Mouse (Mus musculus) hindbrain, postnatal 0 days (tissue): ENCODE data around the gene Slc22a27. TPM values are rescaled to one million over a fixed set of nuclear protein-coding genes. Genes with fewer than 3 reads are reported as not detected.

ENCODE experiments used
- ATAC-seq: fragments of 200-750 bp; cut with Nextera tagmentation; 2 replicates; pipeline ENCODE4 v1.8.0; 2017; ENCODE audit warnings: mild to moderate bottlenecking, moderate TSS enrichment, moderate library complexity
- DNase-seq: peaks from one replicate; pipeline ENCODE4 v3.0.0-alpha.2; 2015; ENCODE audit warnings: low spot score
- H3K27ac ChIP-seq: fragments of 300-500 bp; sonication (generic); 2 replicates; pipeline ENCODE4 v1.5.1; 2014; ENCODE audit warnings: mild to moderate bottlenecking
- H3K27me3 ChIP-seq: fragments of 300-500 bp; sonication (generic); 2 replicates; pipeline ENCODE4 v1.6.1; 2014; ENCODE audit warnings: low read length, mixed read lengths; ENCODE audit not compliant: insufficient read depth
- H3K36me3 ChIP-seq: fragments of 300-500 bp; sonication (generic); 2 replicates; pipeline ENCODE4 v1.6.1; 2014; ENCODE audit warnings: low read length, mixed read lengths; ENCODE audit not compliant: insufficient read depth
- H3K4me1 ChIP-seq: fragments of 300-500 bp; sonication (generic); 2 replicates; pipeline ENCODE4 v1.6.1; 2014; ENCODE audit warnings: antibody characterized with exemption, low read length, mixed read lengths; ENCODE audit not compliant: insufficient read depth
- H3K4me2 ChIP-seq: fragments of 300-500 bp; sonication (generic); 2 replicates; pipeline ENCODE4 v1.6.1; 2014; ENCODE audit warnings: low read depth, mild to moderate bottlenecking, low read length, moderate library complexity, mixed read lengths
- H3K4me3 ChIP-seq: fragments of 300-500 bp; sonication (generic); 2 replicates; pipeline ENCODE4 v1.5.1; 2014; ENCODE audit warnings: low read length
- H3K9ac ChIP-seq: fragments of 300-500 bp; sonication (generic); replicated peaks from 2 replicates; pipeline ENCODE4 v1.6.1; 2014; ENCODE audit warnings: mild to moderate bottlenecking, low read length, moderate library complexity, mixed read lengths
- H3K9me3 ChIP-seq: fragments of 300-500 bp; sonication (generic); 2 replicates; pipeline ENCODE4 v1.6.1; 2016; ENCODE audit warnings: low read length, mixed read lengths
- CTCF ChIP-seq: IDR thresholded peaks from 2 replicates; pipeline ENCODE4 v1.5.1; 2016; ENCODE audit warnings: antibody characterized with exemption, control low read depth, low read depth
- WGBS: fragments of 180-500 bp; shearing (Covaris S2); extraction: QIAGEN DNeasy Blood & Tissue Kit; methylation state at CpG from one replicate; pipeline ENCODE4 v1.1.7; 2014; 5-methylcytosine and 5-hydroxymethylcytosine counted together
- microRNA-seq, 2 experiments: library from miRNA; unstranded; fragments of <30 nt; microRNA quantifications; one replicate each; pipeline ENCODE4; 2016
- polyA plus RNA-seq: library from polyadenylated mRNA; unstranded; fragments of >200 nt; fragmentation: Nextera tagmentation; extraction: Ambion mirVana; gene quantifications from 2 replicates; pipeline ENCODE4 v1.2.1, GENCODE M21; 2015
- total RNA-seq: library from RNA; depleted of rRNA; stranded (reverse); fragments of >200 nt; gene quantifications from 2 replicates; pipeline ENCODE4 v1.2.3, GENCODE M21; 2014; rRNA removed

Gene Slc22a27
- total and polyA plus RNA-seq, 2 experiments from 2014 or later: not detected

GRCm38 (mm10) chr19:7829851-7830250, 136.0 kb downstream of the Slc22a27 start:
- DNase-seq: no peak
- Histone ChIP-seq H3K27ac (no peak overlapping the region), H3K4me3 (no peak overlapping the region), H3K4me2 (no peak overlapping the region), H3K27me3 (no peaks in the 10 kb centered on the region), H3K4me1 (no peaks in the 10 kb centered on the region), H3K9ac (no peak overlapping the region), H3K9me3 (0 out of 2 replicates have a peak, but pooled peaks cover 4% of the 10 kb centered on the region), H3K36me3 (no peaks in the 10 kb centered on the region)
- WGBS: 61% methylated on average over 2 of the region's 2 CpGs
- no peak for ATAC-seq
- TF ChIP-seq CTCF: no peak

Small RNAs within 50 kb of the gene (microRNA-seq; reads per million reads assigned to microRNA genes)
- gene Gm24951: 0 reads per million in 2 experiments

Other genes starting within 250 kb of the Slc22a27 start
- not detected in 2 replicates for gene Slc22a26, start 163.4 kb downstream of the Slc22a27 start, total RNA-seq
- gene Slc22a26, start 163.4 kb downstream of the Slc22a27 start, polyA plus RNA-seq: not detected in 2 replicates
- gene Slc22a28, start 166.0 kb upstream of the Slc22a27 start, total RNA-seq: not detected in 2 replicates
- not detected in 2 replicates for gene Slc22a28, start 166.0 kb upstream of the Slc22a27 start, polyA plus RNA-seq